Mouse (Mus musculus) urinary bladder, postnatal 14 days (tissue): ENCODE measurements around the gene Srp9.

Experiments used
- DNase-seq: peaks from one replicate; pipeline ENCODE4 v3.0.0; 2021; ENCODE audit warnings: low spot score

Srp9 gene

DNA sequence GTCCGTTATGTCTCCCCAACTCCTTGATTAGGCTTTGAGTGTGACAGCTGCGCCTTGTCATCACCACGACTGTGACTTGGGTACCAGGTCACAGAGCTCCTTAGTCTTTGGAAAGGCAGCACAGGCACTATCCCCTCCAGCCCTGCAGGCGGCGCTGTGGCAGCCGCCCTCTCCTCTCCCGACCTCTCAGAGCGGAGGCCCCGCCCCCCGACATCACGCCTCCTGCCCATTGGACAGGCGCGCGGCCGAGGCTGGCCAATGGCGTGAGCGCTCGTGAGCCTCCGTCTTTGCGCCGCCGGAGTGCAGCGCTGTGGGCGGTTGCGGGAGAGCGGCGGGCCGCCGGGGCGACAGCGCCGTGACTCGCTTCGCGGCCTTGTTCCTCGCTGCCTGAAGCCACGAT is at the start of gene Srp9:
Gene Srp9 (plus strand): TSS at position 232 of the 400 bp plus-strand sequence.
- DNase-seq = peak; percentile 99

DNA sequence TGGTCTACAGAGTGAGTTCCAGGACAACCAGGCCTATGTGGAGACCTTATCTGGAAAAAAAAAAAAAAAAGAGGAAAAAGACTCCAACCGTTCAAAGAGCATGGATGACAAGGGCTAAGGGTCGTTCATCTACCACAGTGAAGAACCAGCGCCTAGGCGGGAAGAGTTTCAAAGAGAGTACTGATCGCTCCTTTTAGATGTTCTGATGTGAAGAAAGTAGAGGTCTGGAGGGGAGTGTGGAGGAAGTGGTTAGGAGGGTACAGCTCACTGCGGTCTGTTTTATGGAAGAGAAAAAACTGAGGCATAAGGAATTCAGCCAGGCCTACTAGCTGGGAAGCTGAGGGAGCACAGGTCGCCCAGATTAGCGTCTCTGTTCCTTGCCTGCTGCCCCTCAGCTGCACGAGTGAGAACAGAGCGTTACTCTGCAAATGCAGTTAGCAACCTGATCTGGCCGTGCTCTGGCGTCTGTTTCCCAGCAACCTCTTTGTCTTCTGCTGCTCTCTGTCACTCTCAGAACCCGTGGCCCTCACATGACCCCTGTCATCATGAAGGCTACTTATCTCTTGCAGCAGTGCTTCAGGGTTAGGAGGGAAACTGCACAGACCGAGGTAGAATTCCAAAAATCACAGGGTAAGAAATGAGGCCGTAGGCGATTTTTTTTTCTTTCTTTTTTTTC is 42.7 kb upstream of the Srp9 start:
- DNase-seq = no peak

DNA sequence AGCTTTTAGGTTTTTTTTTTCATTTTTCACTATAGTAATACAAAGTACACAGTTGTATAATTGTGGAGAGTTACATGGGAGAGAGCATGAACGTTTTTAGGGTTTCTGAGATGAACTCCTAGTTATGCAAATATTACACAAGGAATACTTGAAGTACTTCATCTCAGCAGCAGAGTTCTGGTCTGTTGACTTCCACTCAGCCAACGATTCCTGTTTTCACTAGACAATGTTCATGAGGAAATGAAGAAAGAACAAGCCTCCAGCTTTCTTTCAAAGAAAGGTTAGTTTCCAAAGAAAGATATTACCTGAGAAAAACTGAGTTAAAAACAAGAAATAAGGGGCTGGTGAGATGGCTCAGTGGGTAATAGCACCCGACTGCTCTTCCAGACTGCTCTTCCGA is 41.1 kb upstream of the Srp9 start:
- DNase-seq = no peak

DNA sequence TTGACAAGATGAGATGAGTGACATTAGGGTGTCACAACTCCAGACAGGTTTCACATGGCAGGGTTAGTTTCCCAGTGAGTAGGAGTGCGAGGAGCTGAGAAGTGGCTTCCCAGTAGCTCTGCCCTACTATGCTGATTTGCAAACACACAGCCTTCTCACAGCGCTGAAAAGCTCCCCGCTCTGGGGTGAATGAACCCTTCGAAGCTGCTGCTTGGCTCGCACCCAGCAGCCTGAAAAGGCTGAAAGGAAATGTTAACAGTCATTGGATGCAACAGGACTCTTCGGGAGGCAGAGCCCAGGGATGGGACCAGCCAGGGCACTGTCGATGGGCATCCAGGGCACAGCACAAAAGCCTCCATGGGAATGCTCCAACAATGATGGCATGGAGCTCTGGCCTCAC is 37.8 kb upstream of the Srp9 start:
- DNase-seq = no peak

DNA sequence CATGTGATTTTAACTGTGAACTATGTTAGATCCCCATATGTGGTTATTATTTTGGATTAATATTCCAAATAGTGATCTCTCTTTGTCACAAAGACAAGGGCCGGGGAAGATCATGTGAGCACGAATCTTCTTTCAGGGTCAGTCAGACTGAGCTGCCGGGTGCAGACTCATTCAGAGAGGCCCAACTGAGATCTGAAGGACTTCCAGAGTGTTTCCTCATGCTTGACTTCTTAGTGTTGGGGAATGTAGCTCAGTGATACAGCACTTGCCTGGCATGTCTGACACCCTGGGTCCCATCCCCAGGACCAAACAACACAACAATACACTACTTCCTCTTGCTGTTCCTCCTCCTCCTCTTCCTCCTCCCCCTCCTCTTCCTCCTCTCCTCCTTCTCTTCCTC is 37.2 kb upstream of the Srp9 start:
- DNase-seq = no peak

DNA sequence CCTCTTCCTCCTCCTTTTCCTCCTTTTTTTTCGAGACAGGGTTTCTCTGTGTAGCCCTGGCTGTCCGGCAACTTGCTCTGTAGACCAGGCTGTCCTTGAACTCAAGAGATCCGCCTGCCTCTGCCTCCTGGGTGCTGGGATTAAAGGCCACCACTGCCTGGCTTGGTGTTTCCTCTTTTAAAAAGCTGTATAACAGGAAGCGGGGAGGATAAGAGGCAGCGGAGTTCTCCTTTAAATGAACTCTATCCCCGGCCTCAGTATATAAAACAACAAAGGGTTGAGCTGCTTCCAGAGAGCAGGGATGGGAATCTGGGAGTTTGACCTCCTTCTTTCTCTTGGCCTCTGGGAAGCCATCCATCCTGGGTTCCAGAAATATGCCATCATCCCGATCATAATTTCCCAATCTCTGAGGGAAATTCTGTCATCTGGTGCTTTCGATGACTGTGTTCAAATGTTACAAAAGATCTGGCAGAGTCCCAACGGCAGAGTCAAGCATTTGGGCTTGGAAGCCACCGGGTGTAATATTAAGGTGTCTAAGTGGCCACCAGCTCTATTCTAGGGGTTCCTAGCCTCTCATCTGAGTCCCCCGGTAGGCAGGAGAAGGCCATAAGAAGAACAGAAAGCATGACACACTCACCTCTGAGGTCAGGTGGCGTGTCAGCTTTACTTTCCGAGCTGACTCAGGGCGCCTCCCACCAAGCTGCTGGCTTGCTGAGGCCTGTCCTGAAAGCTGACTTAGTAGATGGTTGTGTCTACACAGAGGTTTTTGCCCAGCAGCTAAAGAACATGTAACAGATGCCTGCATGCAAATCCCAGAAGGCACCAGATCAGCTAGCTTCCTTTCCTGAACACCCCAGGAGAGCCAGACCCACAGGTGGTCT is 36.5 kb upstream of the Srp9 start:
- DNase-seq = peak; percentile 72

DNA sequence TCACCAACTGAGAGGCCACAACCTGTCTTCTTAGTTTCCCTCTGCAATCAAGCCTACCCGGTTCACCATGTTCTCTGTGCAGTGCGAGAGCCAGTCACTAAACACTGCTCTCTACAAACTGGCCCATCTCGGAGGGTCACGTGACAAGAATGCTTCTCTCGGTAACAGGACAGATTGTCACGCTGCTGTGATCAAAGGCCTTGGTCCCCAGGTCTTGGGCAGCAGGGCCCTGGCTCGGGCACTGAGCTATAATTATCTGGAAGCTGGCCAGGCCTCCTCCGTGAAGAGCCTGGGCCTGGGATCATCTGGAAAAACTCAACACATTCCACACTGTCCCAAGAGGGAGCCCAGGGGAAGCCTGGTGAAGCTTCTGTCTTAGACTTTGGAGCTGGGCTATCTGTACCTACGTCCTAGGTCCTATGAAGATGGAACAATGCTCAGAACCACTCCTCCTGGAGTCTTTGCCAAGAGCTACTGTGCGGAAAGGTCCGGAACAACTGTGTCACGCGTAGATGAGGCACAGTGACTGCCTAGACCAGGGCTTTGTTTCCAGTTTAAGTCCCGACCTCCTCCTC is 35.6 kb upstream of the Srp9 start:
- no peak for DNase-seq

DNA sequence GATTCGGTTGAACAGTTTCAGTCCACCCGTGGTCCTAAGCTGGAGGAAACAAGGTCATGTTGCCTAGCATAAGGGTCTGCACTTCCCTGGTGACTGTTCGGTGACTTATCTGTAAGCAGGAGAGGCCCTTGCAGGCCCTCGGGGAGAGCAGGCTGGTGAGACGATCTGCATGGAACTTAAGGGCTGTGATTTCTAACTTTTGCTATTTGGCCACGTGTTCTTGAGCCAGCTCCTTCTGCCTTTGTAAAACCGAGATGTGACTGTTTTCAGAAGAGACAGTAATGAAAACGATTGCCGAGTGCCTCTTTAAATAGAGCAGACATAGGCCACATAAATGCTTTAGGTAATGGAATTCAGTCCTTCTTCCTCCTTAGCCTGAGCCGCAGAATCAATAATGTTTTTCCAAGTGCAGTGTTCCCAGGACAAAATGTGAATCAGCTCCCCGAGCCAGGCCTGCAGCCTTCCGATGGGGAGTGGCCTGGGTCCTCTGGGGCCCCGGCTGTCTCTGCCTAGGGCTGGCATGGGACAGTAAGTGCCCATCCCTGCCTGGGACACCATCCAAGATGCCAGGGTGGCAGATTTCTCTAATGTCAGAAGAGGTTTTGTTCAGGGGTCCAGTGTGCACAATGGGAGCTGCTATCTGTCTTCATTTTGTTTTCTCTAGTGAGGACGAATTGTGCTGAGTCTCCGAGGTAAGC is 34.8 kb upstream of the Srp9 start:
- no peak for DNase-seq

DNA sequence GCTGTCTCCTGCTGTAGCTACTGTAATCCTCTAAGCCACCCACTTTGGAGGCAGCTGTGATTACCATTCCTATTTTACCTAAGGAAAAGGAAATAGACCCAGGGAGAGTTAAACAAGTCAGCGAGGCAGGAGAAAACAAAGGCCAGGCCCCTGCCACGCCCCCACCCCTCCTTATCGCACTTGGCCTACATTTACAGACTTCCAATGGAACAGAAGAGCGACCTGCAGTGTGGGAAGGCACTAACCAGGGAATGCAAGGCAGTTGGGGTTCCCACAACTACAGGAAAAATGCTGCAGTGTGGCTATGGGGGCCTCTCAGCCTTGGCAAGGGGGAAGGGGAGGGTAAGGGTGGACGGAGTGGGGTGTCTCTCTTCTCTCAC is 34.2 kb upstream of the Srp9 start:
- DNase-seq = no peak

DNA sequence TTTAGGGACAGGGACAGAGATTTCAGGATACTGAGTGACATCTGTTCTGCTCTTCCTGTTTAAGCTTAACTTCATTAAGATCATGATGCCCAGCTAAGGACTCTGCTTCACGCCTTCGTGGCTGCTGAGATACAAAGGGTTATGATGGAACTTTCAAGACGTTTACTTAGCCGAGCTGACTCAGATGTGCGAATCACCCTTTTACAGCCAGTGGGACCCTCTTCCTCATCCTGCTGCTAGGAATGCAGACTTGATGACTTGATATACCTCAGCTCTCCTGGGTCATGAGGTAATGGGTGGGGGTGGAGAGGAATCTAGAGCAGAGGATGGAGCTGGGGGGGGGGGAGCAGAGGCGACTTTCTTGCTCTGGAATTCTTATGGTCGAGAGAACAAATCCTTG is 33.3 kb upstream of the Srp9 start:
- no peak for DNase-seq

DNA sequence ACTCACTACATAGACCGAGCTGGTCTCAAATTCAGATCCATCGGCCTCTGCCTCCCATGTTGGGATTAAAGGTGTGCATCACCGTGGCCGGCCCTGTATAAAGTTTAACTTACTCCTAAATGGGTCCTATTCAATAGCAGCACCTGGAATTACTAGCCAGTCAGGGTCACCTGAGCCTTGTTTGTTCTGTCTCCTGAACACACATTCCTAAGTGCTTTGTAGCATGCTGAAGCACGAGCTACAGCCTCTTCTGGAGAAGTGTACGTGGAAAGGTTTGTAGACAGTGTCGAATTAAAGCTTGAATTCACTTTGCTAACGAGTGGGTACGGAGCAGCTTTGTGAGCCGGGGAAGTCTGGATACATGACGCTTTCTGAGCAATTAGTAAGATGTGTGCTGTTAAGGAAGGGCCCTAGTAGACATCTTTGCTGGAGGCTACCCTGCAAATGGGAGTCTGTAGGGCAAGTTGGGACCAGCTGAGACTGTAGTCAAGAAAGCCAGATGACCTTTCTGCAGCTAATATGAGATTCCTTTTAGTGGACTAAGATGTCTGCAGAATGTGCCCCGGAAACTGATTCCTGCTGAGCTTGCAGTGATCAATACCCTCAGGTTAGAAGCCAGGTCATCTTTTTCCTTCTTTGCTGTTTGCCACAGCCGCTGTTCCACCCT is 32.7 kb upstream of the Srp9 start:
- no peak for DNase-seq

DNA sequence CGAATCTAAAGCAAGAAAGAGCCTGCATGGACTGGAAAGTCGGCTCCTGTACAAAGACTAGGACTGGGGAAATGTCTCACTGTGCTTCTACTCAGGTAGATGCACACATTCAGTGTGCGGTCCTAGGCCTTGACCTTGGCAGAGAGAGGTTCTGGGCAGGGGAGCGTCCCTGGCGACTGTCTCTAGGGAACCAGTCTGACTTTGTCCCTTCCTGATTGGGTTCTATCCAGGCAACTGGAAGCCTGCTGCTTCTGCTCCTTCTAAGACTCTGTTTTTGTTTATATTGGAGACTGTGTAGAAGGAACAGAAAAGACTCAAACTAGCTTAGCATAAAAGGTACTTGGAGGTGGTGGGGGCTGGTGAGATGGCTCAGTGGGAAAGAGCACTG is 32.1 kb upstream of the Srp9 start:
- no peak for DNase-seq

DNA sequence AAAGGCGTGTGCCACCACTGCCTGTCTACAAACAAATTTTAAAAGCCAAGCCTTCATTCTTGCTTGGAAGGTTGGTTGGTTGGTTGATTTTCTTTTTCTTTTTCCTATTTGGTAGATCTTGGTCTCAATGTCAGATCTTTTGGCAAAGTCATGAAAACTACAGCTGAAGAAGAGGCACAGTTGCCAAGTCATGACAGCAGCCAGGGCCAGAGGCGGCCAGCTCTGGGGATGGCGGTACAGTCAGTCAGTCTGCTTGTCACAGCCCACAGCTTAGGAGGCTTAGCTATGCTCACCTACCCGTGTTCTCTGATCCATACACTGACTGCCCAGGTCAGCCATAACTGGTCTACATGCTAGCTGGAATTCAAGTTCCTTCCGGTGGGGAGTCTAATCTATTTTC is 31.1 kb upstream of the Srp9 start:
- DNase-seq = no peak

DNA sequence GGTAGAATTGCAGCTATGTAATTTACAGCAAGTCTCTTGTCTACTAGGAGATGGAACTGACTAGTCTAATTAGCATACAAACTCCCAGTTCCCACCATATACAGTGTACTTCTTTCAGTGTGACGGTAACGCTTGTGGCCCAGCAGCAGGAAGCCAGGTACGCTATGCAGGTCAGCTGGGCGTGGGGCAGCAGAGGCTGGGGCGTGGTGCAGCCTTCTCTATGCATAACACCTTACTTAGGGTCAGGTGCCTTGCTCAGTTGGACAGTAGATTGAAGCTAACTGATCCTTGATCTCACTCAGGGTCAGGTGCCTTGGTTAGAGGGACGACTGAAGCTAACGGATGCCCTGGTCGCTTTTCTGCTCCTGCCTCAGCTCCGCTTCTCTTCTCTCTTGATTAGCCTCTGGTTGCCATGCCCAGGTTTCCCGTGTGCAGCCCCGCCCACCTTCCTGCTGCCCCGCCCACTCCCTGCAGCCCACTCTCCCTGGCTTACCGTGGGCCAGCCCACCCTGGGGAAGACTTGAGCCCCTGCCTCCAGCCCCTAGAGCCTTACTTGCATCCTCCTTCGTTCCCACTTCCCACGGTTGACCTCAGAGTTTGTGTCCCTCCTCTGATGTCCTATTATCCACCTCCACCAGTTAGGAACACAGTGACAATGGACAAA is 29.9 kb upstream of the Srp9 start:
- no peak for DNase-seq

DNA sequence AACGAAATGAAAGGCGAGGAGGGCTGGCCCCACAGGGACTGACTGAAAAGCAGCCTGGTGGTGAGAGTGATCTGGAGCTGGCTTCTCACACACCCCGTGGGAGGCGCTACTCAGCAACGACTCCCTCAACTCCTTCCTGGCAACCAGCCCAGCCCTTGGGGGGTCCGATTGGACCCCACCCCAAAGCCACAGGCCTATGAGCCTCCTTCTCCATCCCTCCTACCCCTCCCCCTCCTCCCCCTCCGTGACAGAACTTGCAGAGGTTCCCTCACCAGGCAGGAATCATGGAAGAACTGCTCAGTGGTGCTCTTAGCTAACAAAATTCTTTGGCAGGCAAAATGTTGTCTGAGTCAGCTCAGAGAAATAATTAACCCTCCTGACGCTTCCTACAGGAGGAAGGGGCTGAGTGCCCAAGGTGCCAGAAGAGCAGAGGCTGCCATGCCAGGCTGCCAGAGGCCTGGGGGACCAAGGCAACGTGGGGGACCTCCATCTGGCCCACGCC is 29.2 kb upstream of the Srp9 start:
- no peak for DNase-seq

DNA sequence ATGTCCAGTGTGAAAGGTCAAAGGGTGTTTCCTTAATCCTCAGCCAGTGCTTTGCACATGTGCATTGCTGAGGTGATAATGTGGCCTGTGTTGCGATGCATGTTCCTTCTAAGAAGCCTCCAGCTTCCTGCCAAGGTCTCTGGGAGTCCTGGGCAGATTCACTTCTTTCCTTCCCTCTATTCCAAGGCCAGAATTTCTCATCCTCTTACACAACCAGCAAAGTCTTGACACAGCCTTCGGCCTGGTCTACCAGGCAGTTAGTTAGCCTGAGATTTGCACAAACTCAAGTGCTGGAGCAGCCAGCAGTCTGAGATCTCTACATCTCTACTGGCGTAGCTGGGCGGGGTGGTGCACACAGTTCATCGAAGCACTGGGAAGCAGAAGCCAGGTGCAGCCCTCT is 27.8 kb upstream of the Srp9 start:
- no peak for DNase-seq

DNA sequence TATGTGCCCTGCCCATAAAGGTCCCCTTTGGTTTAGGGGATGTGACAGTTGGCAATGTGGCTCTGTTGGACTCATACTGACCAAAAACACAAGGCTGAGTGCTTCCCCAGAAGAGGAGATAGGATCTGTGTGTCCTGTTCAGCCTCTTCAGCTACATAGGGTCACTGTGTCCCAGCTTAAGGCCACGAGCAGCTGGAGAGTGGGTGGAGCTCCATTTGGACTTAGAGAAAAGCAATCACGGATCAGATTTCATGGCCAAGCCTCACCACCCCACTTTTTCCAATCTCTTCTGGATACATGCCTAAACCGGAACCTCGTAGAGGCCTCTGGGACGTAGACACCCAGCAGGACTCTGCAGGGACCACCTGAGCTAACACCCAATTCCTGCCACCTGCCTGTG is 25.5 kb upstream of the Srp9 start:
- no peak for DNase-seq

DNA sequence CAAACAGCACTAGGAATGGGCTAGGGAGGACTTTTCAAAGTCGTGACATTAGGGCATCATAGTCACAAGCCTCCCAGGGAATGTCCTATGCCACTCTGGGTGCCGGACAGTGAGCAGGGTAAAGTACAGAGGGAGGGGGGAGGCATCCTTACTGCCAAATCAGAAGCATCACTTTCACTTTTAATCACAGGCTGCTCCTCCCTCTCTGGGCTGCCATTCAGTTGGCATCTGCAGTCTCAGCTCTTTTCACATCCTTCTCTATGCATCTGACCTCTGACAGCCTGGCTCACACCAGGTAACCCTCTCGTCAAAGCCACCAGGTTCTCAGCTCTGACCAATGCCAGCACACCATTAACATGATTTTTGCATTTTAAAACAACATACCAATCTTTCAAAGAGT is 24.1 kb upstream of the Srp9 start:
- DNase-seq = no peak

DNA sequence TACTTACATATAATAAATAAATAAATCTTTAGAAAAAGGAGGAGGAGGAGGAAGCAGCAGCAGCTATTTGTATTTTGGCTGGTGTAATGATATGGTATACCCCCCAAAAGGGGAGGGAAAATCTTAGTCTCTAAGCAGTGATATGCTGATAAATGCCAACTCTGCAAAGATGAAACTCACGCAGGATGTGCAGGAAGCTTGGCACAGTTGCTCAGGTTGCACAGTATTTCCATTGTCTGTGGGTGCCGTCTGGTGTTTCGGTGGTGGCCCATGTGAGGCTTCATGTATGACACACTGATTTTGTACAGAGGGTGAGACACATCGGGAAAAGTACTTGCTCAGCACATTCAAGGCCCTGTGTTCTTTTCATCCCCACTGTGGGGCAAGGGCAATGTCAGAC is 23.1 kb upstream of the Srp9 start:
- DNase-seq = no peak

DNA sequence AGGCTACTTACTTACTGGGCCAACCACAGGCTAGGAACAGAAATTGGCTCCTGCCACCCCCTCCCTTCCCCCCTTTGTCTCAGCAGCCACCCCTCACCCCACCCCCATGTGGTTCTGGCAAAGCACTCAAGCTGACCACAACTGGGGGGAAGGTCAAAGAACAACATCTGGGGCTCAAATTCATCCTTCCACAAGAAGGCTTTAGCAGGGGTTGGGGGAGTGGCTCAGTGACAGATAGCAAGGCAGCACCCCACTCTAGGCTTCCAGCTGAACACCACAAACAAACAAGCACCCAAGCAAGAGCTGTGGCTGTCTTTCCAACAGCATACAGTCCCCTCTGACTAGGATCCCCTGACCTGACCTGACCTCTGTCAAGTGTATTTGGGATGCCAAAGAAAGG is 21.8 kb upstream of the Srp9 start:
- DNase-seq = no peak

DNA sequence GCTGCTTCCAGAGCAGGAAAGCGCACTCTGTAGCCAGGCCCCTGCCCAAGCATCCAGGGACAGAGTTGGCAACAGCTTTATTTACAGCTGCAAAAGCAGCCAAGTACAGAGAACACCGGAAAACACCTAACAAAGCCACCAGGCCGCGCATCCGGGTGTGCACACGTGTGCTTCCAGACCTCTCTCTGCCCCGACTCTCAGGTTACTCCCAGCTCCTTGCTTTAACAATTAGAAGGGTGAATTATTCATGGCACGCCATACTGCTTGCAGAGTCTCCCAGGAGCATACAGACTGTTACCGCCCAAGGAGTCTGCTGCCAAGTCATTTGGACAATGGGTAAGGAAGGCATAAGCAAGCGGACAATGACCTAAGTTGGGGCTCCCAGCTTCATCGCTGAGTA is 21.1 kb upstream of the Srp9 start:
- DNase-seq = no peak

DNA sequence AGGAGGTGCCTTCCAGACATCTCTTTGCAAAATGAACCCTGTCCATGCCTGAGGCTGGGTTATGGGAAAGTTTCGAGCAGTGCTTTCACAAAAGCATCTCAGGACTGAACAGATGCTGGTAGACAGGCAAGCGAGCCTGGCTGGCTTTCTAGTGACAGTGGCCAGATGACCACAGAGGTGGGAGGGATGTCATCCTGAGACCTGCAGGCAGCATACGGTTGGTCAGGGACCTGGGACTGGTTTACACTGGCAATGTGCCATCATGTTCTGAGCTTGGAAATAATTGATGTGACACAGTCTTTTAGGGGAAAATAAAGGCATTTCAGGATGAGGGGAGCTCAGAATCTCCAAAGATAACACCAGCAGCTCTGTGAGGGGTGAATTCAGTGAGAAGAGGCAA is 19.5 kb upstream of the Srp9 start:
- no peak for DNase-seq
